In genomic region chr7:40901201-40901600, GRCm38 (mm10) we compare ENCODE assay signal across 8 mouse cellular contexts. TPM values are rescaled to one million over a fixed set of nuclear protein-coding genes. Genes with fewer than 3 reads are reported as not detected.
DNase-seq lines count a peak whose midpoint lies in the region; ATAC-seq and TF ChIP-seq lines count a peak whose summit lies in the region.

No protein-coding gene starts in this region.

- peak; percentile 26 for DNase-seq in urinary bladder, postnatal 25 days (ENCODE audit: low spot score)
- DNase-seq in urinary bladder, postnatal 10 days (ENCODE audit: low spot score): no peak
- peak; percentile 96 for DNase-seq in forebrain, embryonic 14.5 days (ENCODE audit: low spot score)
- peak; percentile 86 for DNase-seq in hindbrain, embryonic 10.5 days (ENCODE audit: low spot score)
- peak; percentile 84 to 89 for DNase-seq in layer of hippocampus, adult 8-10 months (ENCODE audit: low spot score in 2 of 2)
- peak; percentile 85 for DNase-seq in lung, embryonic 14.5 days
- peak; percentile 60 for DNase-seq in retina, postnatal 7 days (ENCODE audit: low read depth, low spot score)

- peak overlapping the region; percentile 94 for H3K4me2 ChIP-seq in forebrain, embryonic 14.5 days (ENCODE audit: low read length)
- no peak overlapping the region for H3K4me2 ChIP-seq in lung, embryonic 14.5 days

- H3K27ac ChIP-seq in forebrain, embryonic 14.5 days (ENCODE audit: low read depth, low read length): no peak overlapping the region
- H3K27ac ChIP-seq in hindbrain, embryonic 10.5 days: peak overlapping the region; percentile 17; the same call in 1 of the 2 replicates
- no peak overlapping the region for H3K27ac ChIP-seq in lung, embryonic 14.5 days (ENCODE audit: low read depth)

- ATAC-seq in forebrain, embryonic 14.5 days: peak; percentile 84
- peak; percentile 81 for ATAC-seq in lung, embryonic 14.5 days (ENCODE audit: insufficient read depth)
- no peak for ATAC-seq in activated CD4-positive, CD25-positive, alpha-beta regulatory T cell, adult 4 months

- no peaks in the 10 kb centered on the region for H3K9me3 ChIP-seq in forebrain, embryonic 14.5 days (replicated peaks; ENCODE audit: control insufficient read depth, low read length)
- H3K9me3 ChIP-seq in hindbrain, embryonic 10.5 days: no peaks in the 10 kb centered on the region
- no peaks in the 10 kb centered on the region for H3K9me3 ChIP-seq in lung, embryonic 14.5 days (ENCODE audit: low read depth, low read length)

- WGBS in forebrain, embryonic 14.5 days: 2% methylated on average over 16 of the region's 16 CpGs
- 2% methylated on average over 16 of the region's 16 CpGs for WGBS in hindbrain, embryonic 10.5 days
- WGBS in lung, embryonic 14.5 days: under 1% methylated on average over 16 of the region's 16 CpGs

- no peaks in the 10 kb centered on the region for H3K36me3 ChIP-seq in forebrain, embryonic 14.5 days (ENCODE audit: control insufficient read depth, insufficient read depth, low read length)
- H3K36me3 ChIP-seq in hindbrain, embryonic 10.5 days: peaks cover 18% of the 10 kb centered on the region
- no peaks in the 10 kb centered on the region for H3K36me3 ChIP-seq in lung, embryonic 14.5 days (ENCODE audit: insufficient read depth)

- H3K4me1 ChIP-seq in forebrain, embryonic 14.5 days (ENCODE audit: control insufficient read depth, insufficient read depth, low read length): peaks cover 12% of the 10 kb centered on the region
- peaks cover 52% of the 10 kb centered on the region for H3K4me1 ChIP-seq in hindbrain, embryonic 10.5 days (replicated peaks)
- no peaks in the 10 kb centered on the region for H3K4me1 ChIP-seq in lung, embryonic 14.5 days (ENCODE audit: insufficient read depth)

- peak; percentile 76 for TF ChIP-seq CTCF in lung, embryonic 14.5 days (IDR thresholded peaks at IDR 0.05; ENCODE audit: low read depth)

- peak overlapping the region; percentile 5; the same call in 1 of the 2 replicates for H3K4me3 ChIP-seq in forebrain, embryonic 14.5 days (ENCODE audit: low read depth, low read length)
- peak overlapping the region; percentile 76 for H3K4me3 ChIP-seq in hindbrain, embryonic 10.5 days
- no peak overlapping the region for H3K4me3 ChIP-seq in lung, embryonic 14.5 days (ENCODE audit: low read depth, low read length)

- H3K9ac ChIP-seq in forebrain, embryonic 14.5 days (ENCODE audit: low read length): peak overlapping the region; percentile 40
- no peak overlapping the region for H3K9ac ChIP-seq in lung, embryonic 14.5 days

- peaks cover 20% of the 10 kb centered on the region; the same call in 1 of the 2 replicates for H3K27me3 ChIP-seq in forebrain, embryonic 14.5 days (replicated peaks; ENCODE audit: control insufficient read depth, insufficient read depth, low read length)
- H3K27me3 ChIP-seq in hindbrain, embryonic 10.5 days (ENCODE audit: insufficient read depth, poor library complexity, severe bottlenecking): peaks cover 72% of the 10 kb centered on the region
- H3K27me3 ChIP-seq in lung, embryonic 14.5 days (ENCODE audit: insufficient read depth, low read length): peaks cover 75% of the 10 kb centered on the region

RNA-seq across cellular contexts. Expression of gene Vstm2b, which starts 3.1 kb away (rescaled TPM):
- polyA plus RNA-seq in forebrain, embryonic 14.5 days (2014; fragmentation: Nextera tagmentation; extraction: Ambion mirVana): 15.3 and 19.2 TPM in 2 replicates
- polyA plus RNA-seq in hindbrain, embryonic 10.5 days (2016; fragmentation: Nextera tagmentation; extraction: Ambion mirVana): 7.4 and 9.0 TPM in 2 replicates
- total RNA-seq in layer of hippocampus, adult 8-10 months (2022): 10 to 100 TPM; 53.8 to 65.0 (median 60.4) TPM
- polyA plus RNA-seq in lung, embryonic 14.5 days (2014; fragmentation: Nextera tagmentation; extraction: Ambion mirVana): 0.37 and 0.47 TPM in 2 replicates
- not detected for polyA plus RNA-seq in activated CD4-positive, CD25-positive, alpha-beta regulatory T cell, adult 4 months (2017; shearing (Covaris generic))
